Mouse (Mus musculus): Measurements from ENCODE around the gene Dppa5a. TPM values are rescaled to one million over a fixed set of nuclear protein-coding genes. Genes with fewer than 3 reads are reported as not detected.
A peak's percentile ranks its signal among the peaks of the same experiment; 100 is the strongest.
"Not testable (repeated sequence)": the region's sequence is repeated elsewhere in the genome, so short reads cannot be mapped to it uniquely, and the experiment has no call there.

The Dppa5a gene
- polyA plus RNA-seq, 1 experiment from 2014 or later = not detected

GRCm38 (mm10) chr9:78360484-78360872 is 7.5 kb downstream of the Dppa5a start:
- H3K36me3 ChIP-seq = no peaks in the 10 kb centered on the region
- WGBS = 36% methylated on average over 2 of the region's 2 CpGs
- H3K9me3 ChIP-seq = no peaks in the 10 kb centered on the region
- ATAC-seq (ENCODE audit: low FRiP score, low read depth) = no peak
- no peak overlapping the region for H3K4me3 ChIP-seq
- no peaks in the 10 kb centered on the region for H3K4me1 ChIP-seq
- no peaks in the 10 kb centered on the region; the same call in 1 of the 2 replicates for H3K27me3 ChIP-seq
- H3K9ac ChIP-seq (replicated peaks) = no peak overlapping the region
- H3K4me2 ChIP-seq (replicated peaks) = no peak overlapping the region
- no peak overlapping the region for H3K27ac ChIP-seq (replicated peaks)

GRCm38 (mm10) chr9:78359750-78360483 is 8.1 kb downstream of the Dppa5a start:
- no peak overlapping the region for H3K4me3 ChIP-seq
- no peaks in the 10 kb centered on the region for H3K36me3 ChIP-seq
- H3K27me3 ChIP-seq = no peaks in the 10 kb centered on the region; the same call in 1 of the 2 replicates
- ATAC-seq (ENCODE audit: low FRiP score, low read depth) = no peak
- no peaks in the 10 kb centered on the region for H3K9me3 ChIP-seq
- no peak overlapping the region for H3K4me2 ChIP-seq (replicated peaks)
- no peak overlapping the region for H3K27ac ChIP-seq (replicated peaks)
- WGBS = 82% methylated on average over 6 of the region's 6 CpGs
- no peaks in the 10 kb centered on the region for H3K4me1 ChIP-seq
- H3K9ac ChIP-seq (replicated peaks) = no peak overlapping the region

DNA sequence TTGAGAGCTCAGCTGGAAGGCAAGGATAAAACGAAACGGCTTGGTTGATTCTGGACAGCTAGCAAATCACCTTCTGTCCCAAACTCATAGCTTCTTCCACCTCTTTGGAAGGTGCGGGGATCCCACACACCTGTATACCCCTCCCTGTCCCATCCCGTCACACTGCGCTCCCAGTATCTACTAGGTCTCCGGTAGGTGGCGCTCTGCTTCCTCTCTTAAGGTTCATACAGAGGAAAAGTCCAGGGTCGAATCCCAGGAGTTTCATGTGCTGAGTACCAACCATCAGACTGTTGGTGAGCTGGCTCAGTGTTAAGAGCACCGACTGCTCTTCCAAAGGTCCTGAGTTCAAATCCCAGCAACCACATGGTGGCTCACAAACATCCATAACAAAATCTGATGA is 9.9 kb downstream of the Dppa5a start:
- H3K36me3 ChIP-seq = no peaks in the 10 kb centered on the region
- H3K27me3 ChIP-seq = no peaks in the 10 kb centered on the region; the same call in 1 of the 2 replicates
- no peak overlapping the region for H3K27ac ChIP-seq (replicated peaks)
- H3K9me3 ChIP-seq = no peaks in the 10 kb centered on the region
- H3K4me3 ChIP-seq = no peak overlapping the region
- WGBS = 16% methylated on average over 9 of the region's 9 CpGs
- H3K4me2 ChIP-seq (replicated peaks) = no peak overlapping the region
- peak; percentile 77 for ATAC-seq (ENCODE audit: low FRiP score, low read depth)
- H3K9ac ChIP-seq (replicated peaks) = no peak overlapping the region
- H3K4me1 ChIP-seq = no peaks in the 10 kb centered on the region

DNA sequence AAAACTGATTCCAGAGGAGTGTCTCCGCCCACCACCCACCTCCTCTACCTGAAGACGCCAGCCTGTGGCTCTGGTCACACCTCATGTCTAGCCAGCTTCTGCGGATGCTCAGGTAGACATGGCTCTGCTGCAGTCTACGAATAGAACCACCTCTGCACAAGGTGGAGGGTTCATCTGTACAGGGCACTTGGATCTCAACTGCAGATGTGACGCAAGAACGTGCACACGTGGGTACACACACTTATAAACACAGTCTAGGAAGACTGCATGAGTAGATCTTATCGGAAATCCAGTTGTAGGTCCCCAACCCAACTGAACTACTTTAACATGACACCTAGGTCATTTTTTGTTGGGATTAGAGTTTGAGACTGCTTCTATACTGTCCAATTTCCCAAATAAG is 12.4 kb downstream of the Dppa5a start, which contains the start of gene Gsta2:
Gsta2 (minus strand) TSS at position 178 of the 400 bp plus-strand sequence.
- H3K4me1 ChIP-seq = no peaks in the 10 kb centered on the region
- H3K27ac ChIP-seq (replicated peaks) = no peak within 1 kb of the TSS
- H3K9ac ChIP-seq (replicated peaks) = no peak within 1 kb of the TSS
- H3K9me3 ChIP-seq = no peaks in the 10 kb centered on the region
- no peak for ATAC-seq (ENCODE audit: low FRiP score, low read depth)
- no peak within 1 kb of the TSS for H3K4me3 ChIP-seq
- no peak within 1 kb of the TSS for H3K4me2 ChIP-seq (replicated peaks)
- H3K27me3 ChIP-seq = no peaks in the 10 kb centered on the region; the same call in 1 of the 2 replicates
- 91% methylated on average over 8 of the region's 8 CpGs for WGBS
- no peaks in the 10 kb centered on the region for H3K36me3 ChIP-seq

- no peak for ATAC-seq (ENCODE audit: low FRiP score, low read depth)
- Histone ChIP-seq H3K27ac (replicated peaks) (no peak overlapping the region), H3K9ac (replicated peaks) (no peak overlapping the region), H3K36me3 (no peaks in the 10 kb centered on the region), H3K4me2 (replicated peaks) (no peak overlapping the region), H3K4me1 (no peaks in the 10 kb centered on the region), H3K27me3 (no peaks in the 10 kb centered on the region; the same call in 1 of the 2 replicates), H3K4me3 (no peak overlapping the region), H3K9me3 (no peaks in the 10 kb centered on the region)
- 81% methylated on average over 11 of the region's 11 CpGs for WGBS
Measured at GRCm38 (mm10) chr9:78354665-78355578, 13.1 kb downstream of the Dppa5a start.

GRCm38 (mm10) chr9:78351504-78352220 is 16.3 kb downstream of the Dppa5a start:
- Histone ChIP-seq H3K27me3 (no peaks in the 10 kb centered on the region; the same call in 1 of the 2 replicates), H3K9me3 (no peaks in the 10 kb centered on the region), H3K4me3 (no peak overlapping the region), H3K4me1 (no peaks in the 10 kb centered on the region), H3K36me3 (no peaks in the 10 kb centered on the region), H3K4me2 (replicated peaks) (no peak overlapping the region), H3K27ac (replicated peaks) (no peak overlapping the region), H3K9ac (replicated peaks) (no peak overlapping the region)
- WGBS = 82% methylated on average over 6 of the region's 6 CpGs
- no peak for ATAC-seq (ENCODE audit: low FRiP score, low read depth)

GRCm38 (mm10) chr9:78350007-78350406 is 18.0 kb downstream of the Dppa5a start:
- not testable (repeated sequence) for H3K4me2 ChIP-seq (replicated peaks); H3K4me1 ChIP-seq; H3K27me3 ChIP-seq; ATAC-seq (ENCODE audit: low FRiP score, low read depth); H3K9me3 ChIP-seq; H3K4me3 ChIP-seq; H3K36me3 ChIP-seq; H3K9ac ChIP-seq (replicated peaks); H3K27ac ChIP-seq (replicated peaks)

- H3K36me3 ChIP-seq; H3K4me2 ChIP-seq (replicated peaks); H3K27me3 ChIP-seq; H3K4me1 ChIP-seq; H3K27ac ChIP-seq (replicated peaks); ATAC-seq (ENCODE audit: low FRiP score, low read depth); H3K9ac ChIP-seq (replicated peaks); H3K9me3 ChIP-seq; H3K4me3 ChIP-seq: not testable (repeated sequence)
- 81% methylated on average over 3 of the region's 3 CpGs for WGBS
Measured at GRCm38 (mm10) chr9:78349141-78349540, 18.8 kb downstream of the Dppa5a start.

GRCm38 (mm10) chr9:78348206-78349004 is 19.6 kb downstream of the Dppa5a start:
- not testable (repeated sequence) for H3K4me3 ChIP-seq; H3K36me3 ChIP-seq; H3K9ac ChIP-seq (replicated peaks); H3K27ac ChIP-seq (replicated peaks); H3K4me1 ChIP-seq; H3K9me3 ChIP-seq; H3K27me3 ChIP-seq; ATAC-seq (ENCODE audit: low FRiP score, low read depth); H3K4me2 ChIP-seq (replicated peaks)
- 76% methylated on average over 6 of the region's 6 CpGs for WGBS

GRCm38 (mm10) chr9:78347004-78347403 is 21.0 kb downstream of the Dppa5a start:
- no peaks in the 10 kb centered on the region for H3K9me3 ChIP-seq
- WGBS = 64% methylated on average over 3 of the region's 3 CpGs
- ATAC-seq (ENCODE audit: low FRiP score, low read depth) = no peak
- no peak overlapping the region for H3K27ac ChIP-seq (replicated peaks)
- no peaks in the 10 kb centered on the region for H3K4me1 ChIP-seq
- H3K27me3 ChIP-seq = no peaks in the 10 kb centered on the region
- no peak overlapping the region for H3K4me2 ChIP-seq (replicated peaks)
- no peaks in the 10 kb centered on the region for H3K36me3 ChIP-seq
- no peak overlapping the region for H3K9ac ChIP-seq (replicated peaks)
- H3K4me3 ChIP-seq = no peak overlapping the region

DNA sequence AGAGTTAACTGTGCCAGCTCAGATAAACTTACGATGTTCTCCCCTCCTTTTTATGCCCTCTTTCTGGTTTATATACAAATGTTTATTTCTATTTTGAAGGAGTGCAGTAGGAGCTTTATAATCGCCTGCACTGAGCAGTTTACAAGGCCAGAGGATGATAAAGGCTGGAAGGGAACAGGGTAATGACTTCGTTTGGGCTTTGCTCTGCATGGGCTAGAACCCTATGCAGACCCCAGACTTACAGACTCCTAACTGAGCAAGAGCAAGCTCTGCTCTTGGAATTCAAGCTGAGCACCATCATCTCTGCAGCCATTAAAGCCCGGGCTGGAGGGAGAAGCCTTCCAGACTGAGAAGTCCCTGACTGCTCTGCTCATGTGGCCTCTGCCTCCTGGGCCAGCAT is 22.7 kb downstream of the Dppa5a start:
- not testable (repeated sequence) for H3K9ac ChIP-seq (replicated peaks); H3K4me1 ChIP-seq; H3K36me3 ChIP-seq; H3K9me3 ChIP-seq; H3K27ac ChIP-seq (replicated peaks); H3K4me2 ChIP-seq (replicated peaks); H3K4me3 ChIP-seq; ATAC-seq (ENCODE audit: low FRiP score, low read depth); H3K27me3 ChIP-seq
- WGBS = 66% methylated on average over 4 of the region's 4 CpGs

Measured in midbrain, embryonic 12.5 days (tissue).